Mouse (Mus musculus): ENCODE results near the gene Adk. TPM values are rescaled to one million over a fixed set of nuclear protein-coding genes. Genes with fewer than 3 reads are reported as not detected.
"Not testable (repeated sequence)": the region's sequence is repeated elsewhere in the genome, so short reads cannot be mapped to it uniquely, and the experiment has no call there.

The Adk gene
- polyA plus RNA-seq, 1 experiment: 22.4 TPM

DNA sequence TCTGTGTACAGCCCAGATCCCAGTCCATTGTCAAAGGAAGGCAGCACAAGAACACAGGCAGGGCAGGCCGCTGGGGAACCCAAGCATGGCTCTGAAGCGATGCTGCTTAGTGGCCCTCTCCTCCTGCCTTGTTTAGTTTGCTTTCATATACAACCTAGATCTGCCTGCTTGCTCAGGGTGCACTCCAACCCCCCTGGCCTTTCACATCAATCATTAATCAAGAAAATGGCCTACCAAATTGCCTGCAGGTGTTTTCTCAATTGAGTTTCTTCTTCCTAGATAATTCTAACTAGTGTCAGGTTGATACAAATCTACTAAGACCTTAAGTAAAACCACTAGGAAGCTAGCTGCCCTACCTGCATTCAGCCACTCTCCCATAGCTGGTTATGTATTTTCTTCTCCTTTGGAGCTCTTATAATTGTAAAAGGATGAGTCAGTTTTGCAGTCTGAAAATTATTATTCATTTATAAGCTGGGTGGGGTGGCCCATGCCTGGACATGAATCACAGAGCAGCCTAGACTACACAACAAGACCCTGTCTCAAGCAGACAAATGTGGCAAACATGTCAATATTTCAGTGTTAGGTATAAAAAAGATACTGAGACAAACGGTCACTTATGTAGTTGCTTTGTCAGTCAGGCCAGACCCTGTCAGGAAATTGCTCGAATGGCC lies 35.2 kb downstream of the Adk start:
- Histone ChIP-seq H3K27ac (ENCODE audit: control insufficient read depth, insufficient read depth, low read depth, low read length) (peak overlapping the region; percentile 11; the same call in 1 of the 2 replicates), H3K4me3 (ENCODE audit: control insufficient read depth, low read depth, low read length) (no peak overlapping the region), H3K27me3 (ENCODE audit: control insufficient read depth, insufficient read depth, low read length) (no peaks in the 10 kb centered on the region), H3K4me1 (ENCODE audit: control insufficient read depth, insufficient read depth, low read length) (no peaks in the 10 kb centered on the region), H3K36me3 (ENCODE audit: control insufficient read depth, insufficient read depth, low read length) (no peaks in the 10 kb centered on the region)
- TF ChIP-seq CTCF (IDR thresholded peaks at IDR 0.05; ENCODE audit: control insufficient read depth, insufficient read depth, insufficient replicate concordance, low read depth, low read length) (no peak), POLR2A (IDR thresholded peaks at IDR 0.05; ENCODE audit: control insufficient read depth, low read depth, low read length) (no peak)

- TF ChIP-seq POLR2A (IDR thresholded peaks at IDR 0.05; ENCODE audit: control insufficient read depth, low read depth, low read length): no peak
- no peak for TF ChIP-seq CTCF (IDR thresholded peaks at IDR 0.05; ENCODE audit: control insufficient read depth, insufficient read depth, insufficient replicate concordance, low read depth, low read length)
- no peak overlapping the region for H3K4me3 ChIP-seq (ENCODE audit: control insufficient read depth, low read depth, low read length)
- no peaks in the 10 kb centered on the region for H3K36me3 ChIP-seq (ENCODE audit: control insufficient read depth, insufficient read depth, low read length)
- H3K27ac ChIP-seq (ENCODE audit: control insufficient read depth, insufficient read depth, low read depth, low read length): no peak overlapping the region
- H3K4me1 ChIP-seq (ENCODE audit: control insufficient read depth, insufficient read depth, low read length): no peaks in the 10 kb centered on the region
- no peaks in the 10 kb centered on the region for H3K27me3 ChIP-seq (ENCODE audit: control insufficient read depth, insufficient read depth, low read length)
Measured at GRCm38 (mm10) chr14:21088731-21089130, 36.4 kb downstream of the Adk start.

DNA sequence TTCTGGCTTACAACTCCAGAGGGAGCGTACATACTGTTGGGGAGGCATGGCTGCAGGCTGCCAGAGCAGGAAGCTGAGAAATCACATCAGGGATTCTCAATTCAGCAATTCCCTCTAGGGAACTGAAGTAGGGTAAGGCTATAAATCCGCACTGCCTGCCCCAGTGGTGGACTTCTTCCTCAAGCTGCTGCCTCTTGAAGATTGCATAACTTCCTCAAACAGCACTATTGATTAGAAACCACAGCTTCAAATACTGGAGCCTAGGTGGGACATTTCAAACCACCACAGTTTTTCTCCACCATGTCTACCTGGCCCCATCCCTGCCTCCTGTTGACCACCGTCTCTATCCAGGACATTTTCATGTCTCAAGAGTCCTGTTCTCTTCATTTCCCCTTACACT lies 38.0 kb downstream of the Adk start:
- no peak overlapping the region for H3K4me3 ChIP-seq (ENCODE audit: control insufficient read depth, low read depth, low read length)
- H3K4me1 ChIP-seq (ENCODE audit: control insufficient read depth, insufficient read depth, low read length): no peaks in the 10 kb centered on the region
- TF ChIP-seq CTCF (IDR thresholded peaks at IDR 0.05; ENCODE audit: control insufficient read depth, insufficient read depth, insufficient replicate concordance, low read depth, low read length): no peak
- no peak for TF ChIP-seq POLR2A (IDR thresholded peaks at IDR 0.05; ENCODE audit: control insufficient read depth, low read depth, low read length)
- no peaks in the 10 kb centered on the region for H3K27me3 ChIP-seq (ENCODE audit: control insufficient read depth, insufficient read depth, low read length)
- no peak overlapping the region for H3K27ac ChIP-seq (ENCODE audit: control insufficient read depth, insufficient read depth, low read depth, low read length)
- no peaks in the 10 kb centered on the region for H3K36me3 ChIP-seq (ENCODE audit: control insufficient read depth, insufficient read depth, low read length)

DNA sequence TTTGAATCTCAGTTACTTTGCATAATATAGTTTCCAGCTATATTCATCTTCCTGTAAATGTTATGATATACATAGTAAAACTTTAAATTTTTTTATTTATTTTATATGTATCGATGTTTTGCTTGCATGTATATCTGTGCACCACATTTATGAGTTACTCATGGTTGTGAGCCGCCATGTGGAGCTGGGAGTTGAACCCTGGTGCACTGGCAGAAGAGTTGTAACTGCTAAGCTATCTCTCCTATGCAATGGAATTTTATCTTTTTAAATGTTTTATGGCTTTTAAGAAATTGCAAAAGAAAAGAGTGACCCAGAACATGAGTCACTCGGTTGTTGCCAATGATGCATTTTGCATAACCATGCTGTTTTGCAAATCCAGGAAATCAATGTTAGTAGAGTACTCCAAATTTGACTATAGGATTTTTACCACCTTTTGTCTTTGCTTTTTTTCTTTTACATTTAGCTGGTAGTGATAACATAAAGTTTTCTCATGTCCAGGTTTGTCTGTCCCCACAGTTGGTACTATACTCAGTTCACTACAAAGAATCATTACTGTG lies 38.6 kb downstream of the Adk start:
- Histone ChIP-seq H3K36me3 (ENCODE audit: control insufficient read depth, insufficient read depth, low read length) (no peaks in the 10 kb centered on the region), H3K27me3 (ENCODE audit: control insufficient read depth, insufficient read depth, low read length) (no peaks in the 10 kb centered on the region), H3K4me3 (ENCODE audit: control insufficient read depth, low read depth, low read length) (no peak overlapping the region), H3K4me1 (ENCODE audit: control insufficient read depth, insufficient read depth, low read length) (no peaks in the 10 kb centered on the region), H3K27ac (ENCODE audit: control insufficient read depth, insufficient read depth, low read depth, low read length) (no peak overlapping the region)
- TF ChIP-seq CTCF (IDR thresholded peaks at IDR 0.05; ENCODE audit: control insufficient read depth, insufficient read depth, insufficient replicate concordance, low read depth, low read length): no peak
- no peak for TF ChIP-seq POLR2A (IDR thresholded peaks at IDR 0.05; ENCODE audit: control insufficient read depth, low read depth, low read length)

GRCm38 (mm10) chr14:21094161-21094560 lies 41.8 kb downstream of the Adk start:
- not testable (repeated sequence) for H3K4me1 ChIP-seq (ENCODE audit: control insufficient read depth, insufficient read depth, low read length); H3K36me3 ChIP-seq (ENCODE audit: control insufficient read depth, insufficient read depth, low read length); H3K27ac ChIP-seq (ENCODE audit: control insufficient read depth, insufficient read depth, low read depth, low read length); H3K4me3 ChIP-seq (ENCODE audit: control insufficient read depth, low read depth, low read length); H3K27me3 ChIP-seq (ENCODE audit: control insufficient read depth, insufficient read depth, low read length)

DNA sequence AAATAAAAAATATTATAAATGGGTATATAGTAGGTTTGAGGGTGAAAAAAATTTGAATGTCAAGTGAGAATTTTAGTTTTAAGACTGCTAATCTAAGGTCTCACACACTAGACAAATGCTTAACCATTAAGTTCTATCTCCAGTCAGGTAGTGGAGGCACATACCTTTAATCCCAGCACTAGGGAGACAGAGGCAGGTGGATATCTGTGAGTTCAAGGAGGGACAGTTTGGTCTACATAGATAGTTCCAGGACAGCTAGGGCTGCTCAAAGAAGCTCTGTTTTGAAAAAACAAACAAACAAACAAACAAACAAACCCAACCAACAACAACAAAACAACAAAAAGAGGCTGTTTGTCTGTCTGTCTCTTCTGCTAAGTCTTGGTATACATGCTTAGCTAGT lies 43.9 kb downstream of the Adk start:
- H3K4me1 ChIP-seq (ENCODE audit: control insufficient read depth, insufficient read depth, low read length): no peaks in the 10 kb centered on the region
- H3K36me3 ChIP-seq (ENCODE audit: control insufficient read depth, insufficient read depth, low read length): no peaks in the 10 kb centered on the region
- H3K27me3 ChIP-seq (ENCODE audit: control insufficient read depth, insufficient read depth, low read length): no peaks in the 10 kb centered on the region
- no peak overlapping the region for H3K4me3 ChIP-seq (ENCODE audit: control insufficient read depth, low read depth, low read length)
- TF ChIP-seq POLR2A (IDR thresholded peaks at IDR 0.05; ENCODE audit: control insufficient read depth, low read depth, low read length) (no peak), CTCF (IDR thresholded peaks at IDR 0.05; ENCODE audit: control insufficient read depth, insufficient read depth, insufficient replicate concordance, low read depth, low read length) (no peak)
- no peak overlapping the region for H3K27ac ChIP-seq (ENCODE audit: control insufficient read depth, insufficient read depth, low read depth, low read length)

GRCm38 (mm10) chr14:21096689-21097088 lies 44.3 kb downstream of the Adk start:
- H3K4me3 ChIP-seq (ENCODE audit: control insufficient read depth, low read depth, low read length): no peak overlapping the region
- H3K27ac ChIP-seq (ENCODE audit: control insufficient read depth, insufficient read depth, low read depth, low read length): no peak overlapping the region
- TF ChIP-seq CTCF (IDR thresholded peaks at IDR 0.05; ENCODE audit: control insufficient read depth, insufficient read depth, insufficient replicate concordance, low read depth, low read length) (no peak), POLR2A (IDR thresholded peaks at IDR 0.05; ENCODE audit: control insufficient read depth, low read depth, low read length) (no peak)
- H3K36me3 ChIP-seq (ENCODE audit: control insufficient read depth, insufficient read depth, low read length): no peaks in the 10 kb centered on the region
- no peaks in the 10 kb centered on the region for H3K4me1 ChIP-seq (ENCODE audit: control insufficient read depth, insufficient read depth, low read length)
- H3K27me3 ChIP-seq (ENCODE audit: control insufficient read depth, insufficient read depth, low read length): no peaks in the 10 kb centered on the region
